Mouse (Mus musculus) C3H10T1/2 (cell line): ENCODE results near the gene Gpx4. TPM values are rescaled to one million over a fixed set of nuclear protein-coding genes. Genes with fewer than 3 reads are reported as not detected.

Source experiments
- polyA plus RNA-seq, 2 experiments: library from polyadenylated mRNA; unstranded; fragments of >200 nt; fragmentation: generic; extraction: Trizol; gene quantifications; one replicate each; pipeline ENCODE4 v1.2.1; 2012; ENCODE audit warnings: missing spikeins in 2 of 2

The Gpx4 gene
- polyA plus RNA-seq: 1,000 to 10,000 TPM; 1,157 to 1,905 TPM

DNA sequence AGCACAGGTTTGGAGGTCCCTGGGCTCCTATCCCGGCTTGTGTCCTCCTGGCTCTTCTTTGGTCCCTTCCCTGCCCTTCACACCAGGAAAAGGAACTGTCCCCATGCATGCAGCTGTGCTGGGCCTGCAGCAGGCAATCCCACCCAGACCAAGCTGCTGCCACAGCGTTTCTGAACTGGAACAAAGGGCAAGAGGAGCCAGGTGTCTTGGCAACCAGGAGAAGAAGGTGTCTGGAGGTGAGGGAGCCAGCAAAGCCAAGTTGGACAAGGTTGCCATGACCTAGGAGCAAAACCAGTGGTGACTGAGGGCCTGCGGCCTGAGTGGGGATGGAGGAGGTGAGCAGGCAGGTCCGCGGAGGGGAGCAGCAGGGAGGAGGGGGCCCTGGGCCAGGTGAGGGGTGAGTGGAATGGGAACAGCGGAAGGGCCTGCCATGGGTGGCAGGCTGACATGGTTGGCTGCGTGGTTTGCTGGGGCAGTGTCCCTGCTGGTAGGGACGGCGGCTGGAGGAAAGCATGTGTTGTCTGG lies at the start of gene Gpx4:
Gene Gpx4, plus strand, starts transcription at position 126 of the 525 bp plus-strand sequence.

DNA sequence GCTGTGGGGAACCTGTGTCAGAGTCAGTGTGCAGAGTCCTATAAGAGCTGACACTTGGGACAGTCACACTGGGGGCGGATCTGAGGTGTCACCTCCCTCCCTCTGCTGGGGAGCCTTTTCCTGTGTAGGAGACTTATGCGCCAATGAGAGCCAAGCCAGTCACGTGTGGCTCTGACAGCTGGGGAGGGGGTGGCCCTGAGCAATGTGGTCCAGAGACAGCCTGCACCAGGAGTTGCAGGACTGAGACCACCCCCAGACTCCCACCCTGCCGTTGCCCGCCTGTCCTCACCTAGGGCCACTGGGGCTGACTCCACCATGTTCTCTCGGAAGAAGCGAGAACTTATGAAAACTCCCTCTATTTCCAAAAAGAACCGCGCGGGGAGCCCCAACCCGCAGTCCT lies 30.5 kb upstream of the Gpx4 start, which contains the start of gene Arhgap45:
Gene Arhgap45, plus strand, starts transcription at position 143 of the 400 bp plus-strand sequence.

DNA sequence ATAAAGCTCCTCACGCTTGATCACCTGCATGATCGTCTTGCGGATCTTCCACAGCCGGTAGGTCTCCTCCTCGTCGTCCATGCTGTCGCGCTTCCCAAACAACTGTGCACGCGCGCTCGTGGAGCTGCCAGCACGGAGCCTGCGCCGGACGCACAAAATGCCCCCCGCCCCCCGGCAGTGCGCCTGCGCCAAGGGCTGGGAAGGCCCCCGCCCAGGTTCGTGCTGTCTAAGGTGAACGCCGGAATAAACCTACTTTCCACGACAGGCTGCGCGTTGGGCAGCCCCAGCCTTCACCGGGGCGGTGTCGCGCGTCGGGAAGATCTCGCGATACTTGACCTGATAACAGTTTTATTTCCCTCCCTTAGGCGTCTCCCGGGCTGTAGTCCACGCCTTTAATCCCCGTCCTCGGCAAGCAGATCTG lies 7.4 kb upstream of the Gpx4 start, which contains the start of gene Polr2e:
Gene Polr2e, minus strand, starts transcription at position 237 of the 421 bp plus-strand sequence.

DNA sequence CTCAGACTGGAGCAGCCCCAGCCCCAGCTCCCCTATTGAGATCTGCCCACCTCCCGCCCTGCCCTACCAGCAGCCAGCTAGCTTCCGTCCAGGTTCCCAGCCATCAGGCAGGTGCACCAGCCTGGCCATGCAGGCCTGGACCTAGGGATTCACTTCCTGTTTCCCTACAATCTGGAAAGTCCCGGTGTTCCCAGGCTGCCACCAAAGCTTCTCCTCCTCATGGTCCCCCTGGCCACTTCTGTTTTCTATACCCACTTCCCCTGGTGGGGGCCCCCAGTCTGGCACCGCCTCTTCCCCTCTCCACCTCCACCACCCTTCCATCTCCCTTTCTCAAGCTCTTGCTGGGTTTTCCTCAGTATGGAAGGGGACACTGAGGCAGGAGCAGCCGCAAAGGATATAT lies 58.5 kb downstream of the Gpx4 start, which contains the start of gene Sbno2:
Gene Sbno2, minus strand, starts transcription at position 112 of the 400 bp plus-strand sequence.

Other genes starting within 250 kb of the Gpx4 start
- under 1 TPM; 0.04 to 0.12 TPM for gene Misp, start 226.2 kb upstream of the Gpx4 start, polyA plus RNA-seq
- 100 to 1,000 TPM; 188 to 194 TPM for gene Ptbp1, start 192.7 kb upstream of the Gpx4 start, polyA plus RNA-seq
- gene Prtn3, start 172.7 kb upstream of the Gpx4 start, polyA plus RNA-seq: 1 to 10 TPM in 1 of 2 experiments, not detected in 1; 2.4 TPM
- gene Plppr3, start 172.5 kb upstream of the Gpx4 start, polyA plus RNA-seq: 1 to 10 TPM in 1 of 2 experiments, under 1 TPM in 1; 0.34 to 8.2 TPM
- gene Elane, start 160.9 kb upstream of the Gpx4 start, polyA plus RNA-seq: under 1 TPM in 1 of 2 experiments, not detected in 1; 0.06 TPM
- gene Cfd, start 156.3 kb upstream of the Gpx4 start, polyA plus RNA-seq: under 1 TPM in 1 of 2 experiments, not detected in 1; 0.05 TPM
- gene Med16, start 138.2 kb upstream of the Gpx4 start, polyA plus RNA-seq: 10 to 100 TPM; 43.2 to 83.7 TPM
- gene Gm26602, start 136.3 kb upstream of the Gpx4 start, polyA plus RNA-seq: not detected
- gene Kiss1r, start 130.2 kb upstream of the Gpx4 start, polyA plus RNA-seq: 1 to 10 TPM in 1 of 2 experiments, under 1 TPM in 1; 0.13 to 3.3 TPM
- 100 to 1,000 TPM in 1 of 2 experiments, 10 to 100 TPM in 1; 61.0 to 121 TPM for gene R3hdm4, start 126.0 kb upstream of the Gpx4 start, polyA plus RNA-seq
- gene Arid3a, start 120.1 kb upstream of the Gpx4 start, polyA plus RNA-seq: under 1 TPM; 0.29 to 0.85 TPM
- gene Wdr18, start 87.0 kb upstream of the Gpx4 start, polyA plus RNA-seq: 100 to 1,000 TPM in 1 of 2 experiments, 10 to 100 TPM in 1; 29.0 to 130 TPM
- gene Grin3b, start 76.5 kb upstream of the Gpx4 start, polyA plus RNA-seq: under 1 TPM; 0.12 to 0.79 TPM
- gene Tmem259, start 62.8 kb upstream of the Gpx4 start, polyA plus RNA-seq: 100 to 1,000 TPM; 105 to 141 TPM
- gene Cnn2, start 58.6 kb upstream of the Gpx4 start, polyA plus RNA-seq: 100 to 1,000 TPM; 426 to 430 TPM
- gene Abca7, start 50.7 kb upstream of the Gpx4 start, polyA plus RNA-seq: 1 to 10 TPM; 3.5 to 8.4 TPM
- gene Arhgap45, start 30.5 kb upstream of the Gpx4 start, polyA plus RNA-seq: under 1 TPM; 0.58 to 0.84 TPM
- 100 to 1,000 TPM; 195 to 403 TPM for gene Polr2e, start 7.4 kb upstream of the Gpx4 start, polyA plus RNA-seq
- gene Sbno2, start 58.4 kb downstream of the Gpx4 start, polyA plus RNA-seq: 10 to 100 TPM; 15.6 to 42.5 TPM
- gene Stk11, start 68.6 kb downstream of the Gpx4 start, polyA plus RNA-seq: 100 to 1,000 TPM in 1 of 2 experiments, 10 to 100 TPM in 1; 91.0 to 141 TPM
- gene Atp5d, start 91.5 kb downstream of the Gpx4 start, polyA plus RNA-seq: 1,000 to 10,000 TPM in 1 of 2 experiments, 100 to 1,000 TPM in 1; 776 to 1,441 TPM
- gene Cbarp, start 93.7 kb downstream of the Gpx4 start, polyA plus RNA-seq: 10 to 100 TPM in 1 of 2 experiments, 1 to 10 TPM in 1; 4.8 to 18.5 TPM
- gene Midn, start 101.1 kb downstream of the Gpx4 start, polyA plus RNA-seq: 10 to 100 TPM; 25.4 to 86.5 TPM
- gene Cirbp, start 118.8 kb downstream of the Gpx4 start, polyA plus RNA-seq: 100 to 1,000 TPM in 1 of 2 experiments, 10 to 100 TPM in 1; 20.0 to 104 TPM
- gene 1600002K03Rik, start 125.8 kb downstream of the Gpx4 start, polyA plus RNA-seq: 10 to 100 TPM; 22.6 to 31.6 TPM
- 1 to 10 TPM; 1.7 to 6.3 TPM for gene Efna2, start 132.3 kb downstream of the Gpx4 start, polyA plus RNA-seq
- 10 to 100 TPM; 28.9 to 57.4 TPM for gene Mum1, start 179.3 kb downstream of the Gpx4 start, polyA plus RNA-seq
- 100 to 1,000 TPM; 324 to 363 TPM for gene Ndufs7, start 202.0 kb downstream of the Gpx4 start, polyA plus RNA-seq
- gene Gamt, start 213.8 kb downstream of the Gpx4 start, polyA plus RNA-seq: 100 to 1,000 TPM; 114 to 121 TPM
- gene Dazap1, start 214.3 kb downstream of the Gpx4 start, polyA plus RNA-seq: 100 to 1,000 TPM in 1 of 2 experiments, 10 to 100 TPM in 1; 75.3 to 145 TPM
- over 10,000 TPM in 1 of 2 experiments, 1,000 to 10,000 TPM in 1; 7,724 to 18,727 TPM for gene Rps15, start 245.3 kb downstream of the Gpx4 start, polyA plus RNA-seq
- gene Apc2, start 248.8 kb downstream of the Gpx4 start, polyA plus RNA-seq: 1 to 10 TPM in 1 of 2 experiments, under 1 TPM in 1; 0.41 to 6.4 TPM